Mouse (Mus musculus) neural tube, embryonic 13.5 days (tissue): ENCODE measurements around the gene Pes1. TPM values are rescaled to one million over a fixed set of nuclear protein-coding genes. Genes with fewer than 3 reads are reported as not detected.
"Not testable (repeated sequence)": the region's sequence is repeated elsewhere in the genome, so short reads cannot be mapped to it uniquely, and the experiment has no call there.

Experiments
- ATAC-seq: fragments of 200-750 bp; cut with Nextera tagmentation; 2 replicates; pipeline ENCODE4 v1.8.0; 2017; ENCODE audit warnings: low read depth, mild to moderate bottlenecking, moderate TSS enrichment, moderate library complexity
- H3K27ac ChIP-seq: fragments of 300-500 bp; sonication (generic); replicated peaks from 2 replicates; pipeline ENCODE4 v1.5.1; 2015; ENCODE audit warnings: moderate library complexity, mild to moderate bottlenecking, inconsistent platforms
- H3K27me3 ChIP-seq: fragments of 300-500 bp; sonication (generic); 2 replicates; pipeline ENCODE4 v1.6.1; 2015; ENCODE audit warnings: mild to moderate bottlenecking, inconsistent platforms
- H3K36me3 ChIP-seq: fragments of 300-500 bp; sonication (generic); 2 replicates; pipeline ENCODE4 v1.6.1; 2015; ENCODE audit warnings: mild to moderate bottlenecking, inconsistent platforms
- H3K4me1 ChIP-seq: fragments of 300-500 bp; sonication (generic); replicated peaks from 2 replicates; pipeline ENCODE4 v1.6.1; 2015; ENCODE audit warnings: inconsistent platforms
- H3K4me2 ChIP-seq: fragments of 300-500 bp; sonication (generic); 2 replicates; pipeline ENCODE4 v1.6.1; 2015; ENCODE audit warnings: inconsistent platforms, mild to moderate bottlenecking, moderate library complexity
- H3K4me3 ChIP-seq: fragments of 300-500 bp; sonication (generic); 2 replicates; pipeline ENCODE4 v1.5.1; 2015; ENCODE audit warnings: mild to moderate bottlenecking, inconsistent platforms
- H3K9ac ChIP-seq: fragments of 300-500 bp; sonication (generic); 2 replicates; pipeline ENCODE4 v1.6.1; 2015; ENCODE audit warnings: moderate library complexity, mild to moderate bottlenecking, inconsistent platforms
- H3K9me3 ChIP-seq: fragments of 300-500 bp; sonication (generic); 2 replicates; pipeline ENCODE4 v1.6.1; 2016; ENCODE audit warnings: inconsistent platforms
- WGBS: fragments of 180-500 bp; shearing (Covaris S2); methylation state at CpG from one replicate; pipeline ENCODE4 v1.1.7; 2015; 5-methylcytosine and 5-hydroxymethylcytosine counted together
- polyA plus RNA-seq: library from polyadenylated mRNA; unstranded; fragments of >200 nt; fragmentation: Nextera tagmentation; extraction: Ambion mirVana; gene quantifications from 2 replicates; pipeline ENCODE4 v1.2.1, GENCODE M21; 2015

Gene Pes1
- polyA plus RNA-seq, 1 experiment from 2014 or later: 56.5 TPM

GRCm38 (mm10) chr11:3993132-3993531 lies 29.4 kb downstream of the Pes1 start:
- Histone ChIP-seq H3K36me3 (no peaks in the 10 kb centered on the region), H3K27ac (no peak overlapping the region), H3K4me2 (no peak overlapping the region), H3K9ac (no peak overlapping the region), H3K4me3 (no peak overlapping the region), H3K9me3 (no peaks in the 10 kb centered on the region), H3K27me3 (peaks cover 21% of the 10 kb centered on the region), H3K4me1 (peaks cover 5% of the 10 kb centered on the region; the same call in 1 of the 2 replicates)
- WGBS: 79% methylated on average over 6 of the region's 6 CpGs
- ATAC-seq: no peak

- no peak overlapping the region for H3K9ac ChIP-seq
- H3K36me3 ChIP-seq: no peaks in the 10 kb centered on the region
- H3K27me3 ChIP-seq: peaks cover 29% of the 10 kb centered on the region
- no peaks in the 10 kb centered on the region for H3K9me3 ChIP-seq
- H3K4me1 ChIP-seq: peaks cover 12% of the 10 kb centered on the region; the same call in 1 of the 2 replicates
- no peak for ATAC-seq
- no peak overlapping the region for H3K27ac ChIP-seq
- H3K4me2 ChIP-seq: no peak overlapping the region
- WGBS: 82% methylated on average over 6 of the region's 6 CpGs
- H3K4me3 ChIP-seq: no peak overlapping the region
Measured at GRCm38 (mm10) chr11:3993914-3994313, 30.1 kb downstream of the Pes1 start.

DNA sequence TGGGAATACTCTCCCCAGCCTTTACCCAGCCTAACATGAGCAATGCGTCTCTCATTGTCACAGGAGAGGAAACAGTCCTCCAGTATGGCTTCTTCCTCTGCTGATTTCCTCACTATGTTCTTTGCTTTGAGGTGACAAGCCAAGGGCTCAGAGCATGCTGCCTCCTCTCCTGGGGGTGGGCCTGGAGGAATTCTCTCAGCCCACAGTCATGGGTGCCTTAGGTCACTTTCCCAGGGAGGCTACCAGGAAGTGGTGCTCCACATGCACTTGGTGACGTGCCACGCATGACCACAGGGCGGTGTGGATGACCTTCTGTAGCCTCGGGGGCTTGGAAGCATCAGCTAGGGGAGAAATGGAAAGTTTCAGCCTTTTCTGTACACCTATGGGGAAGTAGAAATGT lies 31.7 kb downstream of the Pes1 start:
- Histone ChIP-seq H3K36me3 (no peaks in the 10 kb centered on the region), H3K4me3 (no peak overlapping the region), H3K4me2 (no peak overlapping the region), H3K9ac (no peak overlapping the region), H3K27ac (no peak overlapping the region), H3K4me1 (peaks cover 12% of the 10 kb centered on the region; the same call in 1 of the 2 replicates), H3K9me3 (no peaks in the 10 kb centered on the region), H3K27me3 (peaks cover 45% of the 10 kb centered on the region)
- no peak for ATAC-seq
- WGBS: 86% methylated on average over 5 of the region's 5 CpGs

- Histone ChIP-seq H3K4me3 (no peak overlapping the region), H3K27ac (no peak overlapping the region), H3K36me3 (no peaks in the 10 kb centered on the region), H3K27me3 (peaks cover 50% of the 10 kb centered on the region), H3K9ac (no peak overlapping the region), H3K4me1 (peaks cover 12% of the 10 kb centered on the region; the same call in 1 of the 2 replicates), H3K9me3 (no peaks in the 10 kb centered on the region), H3K4me2 (no peak overlapping the region)
- 87% methylated on average over 3 of the region's 3 CpGs for WGBS
- no peak for ATAC-seq
Measured at GRCm38 (mm10) chr11:3996840-3997239, 33.1 kb downstream of the Pes1 start.

DNA sequence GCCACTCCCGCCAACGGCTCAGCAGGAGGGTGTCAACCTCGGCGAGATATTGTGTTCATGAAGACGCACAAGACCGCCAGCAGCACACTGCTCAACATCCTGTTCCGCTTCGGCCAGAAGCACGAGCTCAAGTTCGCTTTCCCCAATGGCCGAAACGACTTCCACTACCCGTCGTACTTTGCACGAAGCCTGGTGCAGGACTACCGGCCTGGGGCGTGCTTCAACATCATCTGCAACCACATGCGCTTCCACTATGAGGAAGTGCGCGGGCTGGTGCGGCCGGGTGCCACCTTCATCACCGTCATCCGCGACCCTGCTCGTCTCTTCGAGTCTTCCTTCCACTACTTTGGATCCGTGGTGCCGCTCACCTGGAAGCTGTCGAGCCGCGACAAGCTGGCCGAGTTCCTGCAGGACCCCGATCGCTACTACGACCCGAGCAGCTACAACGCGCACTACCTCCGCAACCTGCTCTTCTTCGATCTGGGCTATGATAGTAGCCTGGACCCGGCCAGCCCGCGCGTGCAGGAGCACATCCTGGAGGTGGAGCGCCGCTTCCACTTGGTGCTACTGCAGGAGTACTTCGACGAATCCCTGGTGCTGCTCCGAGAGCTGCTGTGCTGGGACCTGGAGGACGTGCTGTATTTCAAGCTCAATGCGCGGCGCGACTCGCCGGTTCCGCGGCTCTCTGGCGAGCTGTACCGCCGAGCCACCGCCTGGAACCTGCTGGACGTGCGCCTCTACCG lies 34.4 kb downstream of the Pes1 start:
- Histone ChIP-seq H3K4me3 (peak overlapping the region; percentile 33), H3K4me2 (peak overlapping the region; percentile 54), H3K27me3 (peaks cover 50% of the 10 kb centered on the region), H3K4me1 (peaks cover 12% of the 10 kb centered on the region; the same call in 1 of the 2 replicates), H3K27ac (no peak overlapping the region), H3K9ac (peak overlapping the region; percentile 22; the same call in 1 of the 2 replicates), H3K9me3 (no peaks in the 10 kb centered on the region), H3K36me3 (no peaks in the 10 kb centered on the region)
- 7% methylated on average over 66 of the region's 66 CpGs for WGBS
- no peak for ATAC-seq

DNA sequence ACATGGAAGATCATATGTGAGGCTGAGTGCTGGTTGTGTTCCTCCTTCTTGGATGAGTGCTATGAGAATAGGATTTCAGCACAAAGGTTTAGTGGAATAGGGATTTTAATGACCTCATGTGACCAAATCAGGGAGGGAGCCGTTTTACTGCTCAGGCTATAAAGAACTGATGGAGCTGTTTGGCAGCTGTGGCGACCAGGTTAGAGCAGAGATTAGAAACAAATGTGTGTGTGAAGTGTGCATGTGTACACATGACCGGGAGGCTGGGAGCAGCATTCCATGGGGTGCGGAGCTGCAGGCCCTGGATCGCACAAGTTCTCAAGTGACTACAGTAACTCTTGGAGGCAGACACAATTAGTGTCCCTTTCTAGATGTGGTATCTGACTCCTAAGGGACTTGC lies 35.8 kb downstream of the Pes1 start:
- no peak for ATAC-seq
- H3K4me3 ChIP-seq: no peak overlapping the region
- no peaks in the 10 kb centered on the region for H3K36me3 ChIP-seq
- peaks cover 12% of the 10 kb centered on the region; the same call in 1 of the 2 replicates for H3K4me1 ChIP-seq
- H3K9me3 ChIP-seq: no peaks in the 10 kb centered on the region
- WGBS: 48% methylated on average over 5 of the region's 5 CpGs
- no peak overlapping the region for H3K4me2 ChIP-seq
- no peak overlapping the region for H3K27ac ChIP-seq
- peaks cover 50% of the 10 kb centered on the region for H3K27me3 ChIP-seq
- H3K9ac ChIP-seq: no peak overlapping the region

DNA sequence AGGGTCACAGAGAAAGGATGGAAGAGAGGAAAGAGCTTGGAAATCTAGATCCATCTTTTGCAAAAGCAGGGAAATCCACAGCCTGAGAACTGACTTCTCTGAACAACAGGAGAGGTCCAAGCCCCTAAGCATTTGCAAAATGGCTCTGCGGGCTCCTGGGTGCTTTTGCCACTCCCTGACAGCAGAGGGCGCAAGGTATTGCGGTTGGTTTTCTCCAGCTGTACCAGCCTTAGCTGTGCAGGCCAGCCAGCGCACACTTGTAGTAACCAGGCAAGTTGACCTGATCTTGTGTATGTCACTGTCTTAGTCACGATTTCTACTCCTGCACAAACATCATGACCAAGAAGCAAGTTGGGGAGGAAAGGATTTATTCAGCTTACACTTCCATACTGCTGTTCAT lies 37.8 kb downstream of the Pes1 start:
- no peak overlapping the region for H3K4me3 ChIP-seq
- no peak overlapping the region for H3K9ac ChIP-seq
- no peak for ATAC-seq
- 11% methylated on average over 5 of the region's 5 CpGs for WGBS
- peaks cover 44% of the 10 kb centered on the region for H3K27me3 ChIP-seq
- no peaks in the 10 kb centered on the region for H3K9me3 ChIP-seq
- H3K4me2 ChIP-seq: no peak overlapping the region
- H3K36me3 ChIP-seq: no peaks in the 10 kb centered on the region
- no peak overlapping the region for H3K27ac ChIP-seq
- H3K4me1 ChIP-seq: peaks cover 12% of the 10 kb centered on the region; the same call in 1 of the 2 replicates

- WGBS: 71% methylated on average over 5 of the region's 5 CpGs
- H3K27me3 ChIP-seq: peaks cover 7% of the 10 kb centered on the region
- no peak for ATAC-seq
Measured at GRCm38 (mm10) chr11:4005220-4005805, 41.5 kb downstream of the Pes1 start.

GRCm38 (mm10) chr11:4006462-4006861 lies 42.7 kb downstream of the Pes1 start:
- no peak overlapping the region for H3K27ac ChIP-seq
- H3K4me1 ChIP-seq: no peaks in the 10 kb centered on the region
- WGBS: 92% methylated on average over 3 of the region's 3 CpGs
- H3K9ac ChIP-seq: no peak overlapping the region
- ATAC-seq: no peak
- no peak overlapping the region for H3K4me2 ChIP-seq
- no peaks in the 10 kb centered on the region for H3K9me3 ChIP-seq
- H3K4me3 ChIP-seq: no peak overlapping the region
- H3K27me3 ChIP-seq: no peaks in the 10 kb centered on the region
- no peaks in the 10 kb centered on the region for H3K36me3 ChIP-seq

More at GRCm38 (mm10) chr11:4005220-4005805, 41.5 kb downstream of the Pes1 start:
- Histone ChIP-seq H3K27ac (no peak overlapping the region), H3K36me3 (no peaks in the 10 kb centered on the region), H3K4me2 (no peak overlapping the region), H3K9me3 (no peaks in the 10 kb centered on the region), H3K9ac (no peak overlapping the region), H3K4me1 (no peaks in the 10 kb centered on the region), H3K4me3 (no peak overlapping the region)

- Histone ChIP-seq H3K9me3 (peaks cover 11% of the 10 kb centered on the region; the same call in 1 of the 2 replicates), H3K4me3 (no peak overlapping the region), H3K27me3 (no peaks in the 10 kb centered on the region), H3K9ac (no peak overlapping the region), H3K27ac (no peak overlapping the region), H3K4me2 (no peak overlapping the region), H3K4me1 (no peaks in the 10 kb centered on the region), H3K36me3 (no peaks in the 10 kb centered on the region)
- no peak for ATAC-seq
- WGBS: 88% methylated on average over 1 of the region's 1 CpGs
Measured at GRCm38 (mm10) chr11:4012616-4013015, 48.8 kb downstream of the Pes1 start.

DNA sequence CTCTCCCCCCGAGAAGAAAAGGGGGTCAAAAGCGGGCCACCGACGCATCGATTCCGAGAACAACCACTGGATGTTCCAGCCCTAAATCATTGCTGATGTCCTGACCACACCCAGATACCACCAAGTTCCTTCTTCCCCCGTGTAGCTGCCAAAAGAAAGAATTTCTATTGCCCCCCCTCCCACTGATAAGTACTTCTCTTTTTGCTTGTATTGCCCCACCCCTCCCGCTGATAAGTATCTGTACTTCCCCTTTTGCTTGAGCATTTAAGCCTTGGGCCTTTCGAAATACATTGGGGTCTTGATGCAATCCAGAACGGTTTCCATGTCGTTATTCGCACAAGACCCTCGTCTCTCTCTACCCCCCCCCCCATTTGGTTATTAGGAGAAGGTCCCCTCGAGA lies 52.0 kb downstream of the Pes1 start:
- not testable (repeated sequence) for H3K36me3 ChIP-seq, H3K27me3 ChIP-seq, H3K27ac ChIP-seq, ATAC-seq, H3K4me2 ChIP-seq, H3K9ac ChIP-seq, H3K4me1 ChIP-seq, H3K4me3 ChIP-seq
- 86% methylated on average over 14 of the region's 14 CpGs for WGBS
- peaks cover 11% of the 10 kb centered on the region; the same call in 1 of the 2 replicates for H3K9me3 ChIP-seq

GRCm38 (mm10) chr11:4022111-4022510 lies 58.3 kb downstream of the Pes1 start:
- H3K36me3 ChIP-seq, H3K4me2 ChIP-seq, H3K27ac ChIP-seq, H3K9me3 ChIP-seq, ATAC-seq, H3K9ac ChIP-seq, H3K4me3 ChIP-seq, H3K4me1 ChIP-seq, H3K27me3 ChIP-seq: not testable (repeated sequence)
- WGBS: 89% methylated on average over 13 of the region's 13 CpGs
